Mouse (Mus musculus) MEL (cell line): ENCODE data around the gene Cacna1s.

Experiments
- ELF1 ChIP-seq: IDR thresholded peaks from 2 replicates; pipeline ENCODE4 v1.6.1; 2014; ENCODE audit warnings: low read depth, mild to moderate bottlenecking, inconsistent platforms, low read length, improper control_type of control experiment, moderate library complexity
- ETS1 ChIP-seq: IDR thresholded peaks from 2 replicates; pipeline ENCODE4 v1.6.1; 2012; ENCODE audit warnings: low read depth, mild to moderate bottlenecking, inconsistent platforms, low read length, improper control_type of control experiment, moderate library complexity

DNA sequence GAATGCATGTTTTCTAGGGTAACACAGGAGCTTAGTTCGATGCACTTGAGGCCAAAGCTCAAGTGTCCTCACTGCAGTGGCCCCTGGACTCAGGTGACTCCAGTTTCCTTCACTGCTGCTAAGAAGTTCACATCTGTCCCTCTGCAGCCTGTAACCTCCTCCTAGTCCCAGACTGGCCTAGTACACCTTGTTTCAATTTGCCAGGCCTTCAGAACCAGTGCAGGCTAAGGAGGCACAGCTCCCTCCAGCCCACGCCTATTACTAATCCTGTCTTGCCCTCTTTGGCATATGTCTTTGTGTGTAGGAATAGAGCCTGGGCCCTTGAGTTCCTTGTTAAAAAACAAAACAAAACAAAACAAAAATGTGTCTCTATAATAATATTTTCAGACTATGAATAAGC lies 35.2 kb upstream of the Cacna1s start:
- TF ChIP-seq ETS1, result no peak
- TF ChIP-seq ELF1, result no peak
